Mouse (Mus musculus) layer of hippocampus, adult 9-10 months (tissue): ENCODE measurements around the gene Map4k2.
A peak's percentile ranks its signal among the peaks of the same experiment; 100 is the strongest.

Experiments used
- DNase-seq: peaks from one replicate; pipeline ENCODE4 v3.0.0; 2022; ENCODE audit warnings: low spot score

Map4k2 gene

GRCm38 (mm10) chr19:6346023-6346422 is 5.1 kb downstream of the Map4k2 start:
- no peak for DNase-seq

- no peak for DNase-seq
These were observed 5.7 kb downstream of the Map4k2 start for GRCm38 (mm10) chr19:6346661-6347060.

- DNase-seq: no peak
These were observed 6.7 kb downstream of the Map4k2 start for GRCm38 (mm10) chr19:6347615-6348014.

- no peak for DNase-seq
These were observed 7.8 kb downstream of the Map4k2 start for GRCm38 (mm10) chr19:6348717-6349116.

GRCm38 (mm10) chr19:6349215-6349983 is 8.5 kb downstream of the Map4k2 start:
- DNase-seq: no peak

- no peak for DNase-seq
These were observed 10.6 kb downstream of the Map4k2 start for GRCm38 (mm10) chr19:6351431-6352106.

GRCm38 (mm10) chr19:6352107-6352505 is 11.2 kb downstream of the Map4k2 start:
- DNase-seq: no peak

- no peak for DNase-seq
These were observed 13.1 kb downstream of the Map4k2 start for GRCm38 (mm10) chr19:6354030-6354429.

- no peak for DNase-seq
These were observed 20.4 kb downstream of the Map4k2 start for GRCm38 (mm10) chr19:6361291-6361690.

- no peak for DNase-seq
These were observed 22.1 kb downstream of the Map4k2 start for GRCm38 (mm10) chr19:6363091-6363410.

GRCm38 (mm10) chr19:6363411-6364240 is 22.7 kb downstream of the Map4k2 start, which contains the start of gene Sf1:
Gene Sf1 (plus strand): TSS chr19:6363690.
- DNase-seq: peak; percentile 97

- DNase-seq: peak; percentile 76
These were observed 23.4 kb downstream of the Map4k2 start for GRCm38 (mm10) chr19:6364317-6364725.

GRCm38 (mm10) chr19:6364842-6365241 is 23.9 kb downstream of the Map4k2 start:
- no peak for DNase-seq

GRCm38 (mm10) chr19:6370175-6370574 is 29.2 kb downstream of the Map4k2 start:
- DNase-seq: no peak

- DNase-seq: no peak
These were observed 31.5 kb downstream of the Map4k2 start for GRCm38 (mm10) chr19:6372433-6372832.

- DNase-seq: peak; percentile 43
These were observed 32.8 kb downstream of the Map4k2 start for GRCm38 (mm10) chr19:6373539-6374400.

GRCm38 (mm10) chr19:6374571-6374970 is 33.6 kb downstream of the Map4k2 start:
- DNase-seq: no peak

GRCm38 (mm10) chr19:6375423-6376254 is 34.7 kb downstream of the Map4k2 start:
- no peak for DNase-seq

- DNase-seq: no peak
These were observed 35.3 kb downstream of the Map4k2 start for GRCm38 (mm10) chr19:6376255-6376564.

GRCm38 (mm10) chr19:6376643-6377042 is 35.7 kb downstream of the Map4k2 start:
- DNase-seq: no peak
